Mouse (Mus musculus) heart, postnatal 36 days (tissue): Measurements from ENCODE around the gene Poc1a. TPM values are rescaled to one million over a fixed set of nuclear protein-coding genes. Genes with fewer than 3 reads are reported as not detected.
A peak's percentile ranks its signal among the peaks of the same experiment; 100 is the strongest.

ENCODE experiments used
- DNase-seq, 2 experiments: peaks; one replicate each; pipeline ENCODE4 v3.0.0; 2021 to 2022
- intact Hi-C: fragments of 180-260 bp; cut with DNase I; formaldehyde crosslinking; loops from one replicate; pipeline ENCODE4 v1.15.1; 2025
- total RNA-seq, 2 experiments: library from RNA; stranded (reverse); gene quantifications; 2 replicates each; pipeline ENCODE4 v1.2.3; 2021

The Poc1a gene
- total RNA-seq, 2 experiments from 2014 or later = 4.1 TPM

GRCm38 (mm10) chr9:106327125-106327809 is 46.4 kb downstream of the Poc1a start:
- no peak for DNase-seq
- intact Hi-C loops = no loop called here

GRCm38 (mm10) chr9:106328068-106328610 is 47.3 kb downstream of the Poc1a start:
- no peak for DNase-seq
- intact Hi-C loops = no loop called here

- intact Hi-C loops = no loop called here
- no peak for DNase-seq
Observed at GRCm38 (mm10) chr9:106328772-106329511, 48.1 kb downstream of the Poc1a start.

- intact Hi-C loops = no loop called here
- no peak for DNase-seq
Observed at GRCm38 (mm10) chr9:106332746-106333145, 51.9 kb downstream of the Poc1a start.

- DNase-seq = no peak
- intact Hi-C loops = no loop called here
Observed at GRCm38 (mm10) chr9:106337620-106338019, 56.8 kb downstream of the Poc1a start.

- no peak for DNase-seq
- intact Hi-C loops = no loop called here
Observed at GRCm38 (mm10) chr9:106338462-106339172, 57.8 kb downstream of the Poc1a start.

DNA sequence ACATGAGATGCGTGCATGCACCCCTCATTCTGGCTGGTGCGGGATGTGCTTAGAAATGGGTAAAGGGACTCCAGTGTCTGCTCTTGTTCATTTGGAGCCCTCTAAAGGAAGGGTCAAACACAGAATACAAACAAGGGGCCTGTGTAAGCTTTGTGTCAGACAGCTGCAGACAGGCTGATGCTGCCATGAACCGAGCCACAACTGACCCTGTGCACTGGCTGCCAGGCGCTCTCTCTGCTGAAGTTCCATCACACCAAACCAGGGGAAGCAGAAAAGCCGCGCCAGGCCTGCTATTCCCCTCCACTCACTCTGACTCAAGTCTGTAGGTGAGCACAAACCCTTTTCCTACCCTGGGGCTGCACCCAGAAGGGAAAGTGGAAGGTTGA is 58.3 kb downstream of the Poc1a start:
- intact Hi-C loops = no loop called here
- no peak for DNase-seq

DNA sequence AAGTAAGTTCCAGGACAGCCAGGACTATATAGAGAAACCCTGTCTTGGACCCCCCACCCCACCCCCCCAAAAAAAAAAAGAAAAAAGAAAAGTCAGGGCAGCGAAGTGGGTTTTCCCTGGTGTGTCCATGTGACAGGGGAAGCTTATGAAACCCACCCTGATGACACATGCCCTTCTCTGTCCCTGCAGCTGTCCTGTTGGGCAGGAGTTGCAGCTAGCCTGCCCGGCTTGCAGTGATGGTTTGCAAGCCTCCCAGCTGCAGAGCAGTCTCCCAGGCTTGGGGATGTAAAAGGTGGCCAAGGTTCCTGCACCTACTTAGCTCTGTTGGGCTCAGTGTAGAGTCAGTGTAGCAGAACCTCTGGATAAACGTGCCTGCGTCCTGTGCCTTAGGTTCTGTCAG is 58.9 kb downstream of the Poc1a start:
- intact Hi-C loops = no loop called here
- no peak for DNase-seq

DNA sequence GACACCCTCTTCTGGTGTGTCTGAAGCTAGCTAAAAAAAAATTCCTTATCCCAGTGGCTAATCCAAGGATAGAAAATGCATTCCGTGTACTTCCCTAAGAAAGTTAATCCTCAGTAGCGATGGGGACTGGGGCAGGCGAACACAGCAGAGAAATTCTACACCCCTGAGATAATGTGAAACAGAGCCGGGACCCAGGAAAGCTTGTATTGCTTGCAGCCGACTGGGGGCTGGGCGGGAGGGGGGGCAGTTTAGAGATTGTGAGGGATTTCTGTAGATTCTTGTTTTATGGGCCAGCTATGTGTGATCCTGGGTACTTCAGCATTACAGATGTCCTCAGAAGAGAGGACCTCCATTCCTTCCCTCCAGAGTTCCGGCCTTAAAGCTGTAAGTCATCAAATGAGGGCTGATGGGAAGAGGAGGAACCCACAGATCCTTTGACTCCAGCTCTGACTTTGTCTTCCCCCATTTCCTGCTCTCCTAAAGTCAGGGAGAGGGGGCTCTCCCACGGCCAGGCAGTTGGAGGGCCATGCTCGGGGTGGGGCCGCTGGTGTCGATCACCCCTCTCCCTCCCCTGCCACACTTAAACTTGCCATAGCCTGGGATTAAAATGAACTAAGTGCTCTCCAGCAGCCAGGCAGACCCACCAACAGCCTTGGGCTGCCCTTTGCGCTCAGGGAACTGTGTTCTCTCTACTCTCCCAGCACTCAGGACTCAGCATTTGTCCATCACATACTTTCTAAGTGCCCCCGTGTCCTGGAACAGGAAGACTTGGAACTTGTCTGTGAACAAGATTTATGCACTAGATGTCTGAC is 59.8 kb downstream of the Poc1a start:
- intact Hi-C loops = no loop called here
- DNase-seq = no peak

DNA sequence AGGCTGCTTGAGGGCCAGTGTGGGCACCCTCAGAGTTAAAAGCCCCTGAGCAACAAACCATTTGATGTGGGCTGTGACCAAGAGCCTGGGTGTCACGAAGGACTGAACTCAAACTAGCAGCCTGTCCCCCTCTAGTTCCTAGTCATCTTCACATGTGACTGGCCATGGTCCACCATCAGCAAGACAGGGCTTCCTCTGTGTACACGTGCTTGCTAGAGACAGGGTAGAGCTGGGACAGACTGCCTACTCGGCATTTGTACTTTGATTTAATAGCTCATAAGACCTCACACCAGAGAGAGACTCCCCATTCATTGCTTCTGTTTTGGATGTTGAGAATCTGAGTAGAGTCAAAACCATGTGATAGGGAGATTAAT is 60.4 kb downstream of the Poc1a start:
- no peak for DNase-seq
- intact Hi-C loops = no loop called here

GRCm38 (mm10) chr9:106342573-106342972 is 61.7 kb downstream of the Poc1a start:
- no peak for DNase-seq
- intact Hi-C loops = no loop called here

GRCm38 (mm10) chr9:106345167-106345566 is 64.3 kb downstream of the Poc1a start:
- peak; percentile 76 to 77 for DNase-seq
- intact Hi-C loops = loop anchor here (2.0 kb wide), 2 partner anchors 22 to 34 kb away; no protein-coding TSS in a partner anchor

DNA sequence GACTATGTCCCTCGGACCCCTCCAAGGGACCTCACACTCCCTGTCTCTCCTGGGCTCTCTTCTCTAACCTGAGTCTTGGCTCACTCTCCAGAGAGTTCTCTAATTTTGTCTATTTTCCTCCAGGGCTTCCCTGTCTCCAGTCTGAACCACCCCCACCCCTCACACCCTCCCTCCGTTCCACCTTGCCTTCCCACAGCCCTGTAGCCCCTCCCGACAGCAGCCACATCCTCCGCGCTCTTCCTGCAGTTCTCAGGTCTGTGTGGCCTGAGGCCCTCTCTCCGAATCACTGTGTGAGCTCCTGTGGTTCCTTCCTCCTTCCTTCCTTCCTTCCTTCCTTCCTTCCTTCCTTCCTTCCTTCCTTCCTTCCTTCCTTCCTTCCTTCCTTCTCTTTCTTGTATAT is 64.8 kb downstream of the Poc1a start:
- DNase-seq = no peak
- intact Hi-C loops = loop anchor here (2.0 kb wide), 2 partner anchors 21 to 35 kb away; no protein-coding TSS in a partner anchor

GRCm38 (mm10) chr9:106348281-106348680 is 67.4 kb downstream of the Poc1a start:
- intact Hi-C loops = loop anchor here (2.0 kb wide), 1 partner anchor 129 kb away; the partner anchor contains the start of gene Parp3
- DNase-seq = no peak

GRCm38 (mm10) chr9:106349075-106349474 is 68.2 kb downstream of the Poc1a start:
- intact Hi-C loops = loop anchor here (2.0 kb wide), 1 partner anchor 128 kb away; the partner anchor contains the start of gene Parp3

GRCm38 (mm10) chr9:106351178-106351577 is 70.3 kb downstream of the Poc1a start:
- intact Hi-C loops = no loop called here
- DNase-seq = no peak

More at GRCm38 (mm10) chr9:106349075-106349474, 68.2 kb downstream of the Poc1a start:
- DNase-seq = peak; percentile 54 to 59

DNA sequence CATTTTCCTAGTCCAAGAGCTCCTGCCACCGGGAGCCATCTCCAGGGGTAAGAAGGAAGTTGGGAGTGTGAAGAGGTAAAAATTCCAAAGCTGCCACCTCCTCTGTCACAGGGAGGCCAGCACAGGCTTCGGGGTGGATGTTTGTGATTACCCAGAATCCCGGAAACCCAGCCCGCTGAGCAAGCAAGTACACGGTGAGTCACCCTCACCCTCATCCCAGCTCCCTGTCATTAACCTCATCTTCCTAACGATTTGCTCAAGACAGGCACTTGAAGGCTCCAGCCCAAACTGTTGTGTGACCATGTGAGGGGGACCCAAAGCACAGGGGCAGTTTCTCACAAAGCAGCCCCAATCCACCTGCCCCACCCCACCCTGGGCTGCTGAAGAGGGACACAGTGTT is 72.9 kb downstream of the Poc1a start:
- no peak for DNase-seq
- intact Hi-C loops = no loop called here

- intact Hi-C loops = no loop called here
- no peak for DNase-seq
Observed at GRCm38 (mm10) chr9:106354810-106355209, 73.9 kb downstream of the Poc1a start.

DNA sequence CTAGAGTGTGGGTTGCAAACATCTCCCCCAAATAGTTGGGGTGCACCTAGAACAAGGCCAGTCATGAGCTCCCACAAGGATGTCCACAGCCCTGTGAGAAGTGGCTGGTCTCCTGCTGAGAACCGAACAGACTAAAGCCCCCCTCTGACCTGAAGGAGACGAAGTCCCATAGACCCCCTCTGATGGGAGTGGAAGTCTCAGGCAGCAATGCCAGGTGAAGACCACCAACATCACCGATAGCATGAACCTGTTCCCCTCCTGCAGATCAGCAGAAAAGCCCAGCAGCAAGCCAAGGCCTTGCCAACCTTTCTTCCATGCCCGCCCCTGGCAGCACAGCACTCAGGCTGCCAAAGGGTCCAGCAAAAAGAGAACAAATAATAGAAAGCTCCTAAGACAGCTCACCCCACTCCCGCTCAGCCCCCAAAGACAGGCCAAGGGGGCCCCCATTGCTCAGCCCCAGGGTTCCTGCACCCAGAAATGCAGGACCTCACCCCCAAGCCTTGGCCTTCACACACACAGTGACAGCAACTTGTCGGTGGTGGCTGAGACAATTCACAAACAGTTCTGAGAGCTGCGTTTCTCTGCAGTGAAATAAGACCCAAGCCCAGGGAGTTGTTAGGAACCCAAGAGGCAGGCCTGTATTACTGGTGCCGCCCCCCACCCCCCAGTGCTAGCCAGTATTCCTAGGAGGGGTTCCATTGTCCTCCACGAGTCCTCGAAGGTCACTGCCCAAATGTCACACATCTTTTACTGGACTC is 74.5 kb downstream of the Poc1a start:
- DNase-seq = no peak
- intact Hi-C loops = no loop called here

DNA sequence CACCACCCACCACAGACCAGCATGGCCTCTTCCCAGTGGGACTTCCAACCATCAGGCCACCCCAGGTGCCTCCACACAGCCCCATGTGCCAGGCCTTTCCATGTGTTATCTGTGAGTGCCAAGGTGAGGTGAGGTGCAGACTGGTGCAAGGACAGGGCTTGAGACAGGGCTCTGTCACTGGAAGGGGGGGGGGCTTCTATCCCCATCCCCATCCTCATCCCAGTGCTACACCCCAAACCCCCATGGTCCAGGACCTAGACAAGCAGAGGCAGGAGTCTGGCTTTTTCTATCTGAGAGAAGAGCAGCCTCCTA is 75.1 kb downstream of the Poc1a start:
- no peak for DNase-seq
- intact Hi-C loops = no loop called here
